Mouse (Mus musculus) liver, embryonic 15.5 days (tissue): ENCODE data around the gene Hist1h4j. TPM values are rescaled to one million over a fixed set of nuclear protein-coding genes. Genes with fewer than 3 reads are reported as not detected.
"Not testable (repeated sequence)": the region's sequence is repeated elsewhere in the genome, so short reads cannot be mapped to it uniquely, and the experiment has no call there.

ENCODE experiments used
- ATAC-seq: fragments of 200-750 bp; cut with Nextera tagmentation; 2 replicates; pipeline ENCODE4 v1.8.0; 2017; ENCODE audit warnings: moderate number of reproducible peaks, mild to moderate bottlenecking, moderate library complexity; ENCODE audit not compliant: insufficient read depth
- H3K27ac ChIP-seq: fragments of 300-500 bp; sonication (generic); replicated peaks from 2 replicates; pipeline ENCODE4 v1.5.1; 2015; ENCODE audit warnings: mild to moderate bottlenecking, inconsistent platforms
- H3K27me3 ChIP-seq: fragments of 300-500 bp; sonication (generic); 2 replicates; pipeline ENCODE4 v1.6.1; 2015; ENCODE audit warnings: mild to moderate bottlenecking, inconsistent platforms
- H3K36me3 ChIP-seq: fragments of 300-500 bp; sonication (generic); replicated peaks from 2 replicates; pipeline ENCODE4 v1.6.1; 2015; ENCODE audit warnings: moderate library complexity, mild to moderate bottlenecking, inconsistent platforms
- H3K4me1 ChIP-seq: fragments of 300-500 bp; sonication (generic); replicated peaks from 2 replicates; pipeline ENCODE4 v1.6.1; 2015; ENCODE audit warnings: inconsistent platforms
- H3K4me2 ChIP-seq: fragments of 300-500 bp; sonication (generic); 2 replicates; pipeline ENCODE4 v1.6.1; 2015; ENCODE audit warnings: moderate library complexity, mild to moderate bottlenecking, inconsistent platforms
- H3K4me3 ChIP-seq: fragments of 300-500 bp; sonication (generic); replicated peaks from 2 replicates; pipeline ENCODE4 v1.5.1; 2015; ENCODE audit warnings: mild to moderate bottlenecking, inconsistent platforms
- H3K9ac ChIP-seq: fragments of 300-500 bp; sonication (generic); 2 replicates; pipeline ENCODE4 v1.6.1; 2015; ENCODE audit warnings: moderate library complexity, mild to moderate bottlenecking, inconsistent platforms
- H3K9me3 ChIP-seq: fragments of 300-500 bp; sonication (generic); replicated peaks from 2 replicates; pipeline ENCODE4 v1.6.1; 2016; ENCODE audit warnings: inconsistent platforms
- WGBS: fragments of 180-500 bp; shearing (Covaris S2); methylation state at CpG from one replicate; pipeline ENCODE4 v1.1.7; 2015; ENCODE audit warnings: mixed read lengths; ENCODE audit not compliant: insufficient replicate concordance; 5-methylcytosine and 5-hydroxymethylcytosine counted together
- polyA plus RNA-seq: library from polyadenylated mRNA; unstranded; fragments of >200 nt; fragmentation: Nextera tagmentation; extraction: Ambion mirVana; gene quantifications from 2 replicates; pipeline ENCODE4 v1.2.1, GENCODE M21; 2015

Gene Hist1h4j
- polyA plus RNA-seq, result 0.86 and 0.88 TPM in 2 replicates

- peak within 1 kb of the TSS; percentile 63 for H3K9ac ChIP-seq
- peak; percentile 90 for ATAC-seq
- not testable (repeated sequence) for H3K27me3 ChIP-seq, H3K36me3 ChIP-seq, H3K9me3 ChIP-seq
- H3K4me2 ChIP-seq, result peak within 1 kb of the TSS; percentile 85
- peaks cover 36% of the 10 kb centered on the region for H3K4me1 ChIP-seq
- H3K27ac ChIP-seq, result peak within 1 kb of the TSS; percentile 92
- H3K4me3 ChIP-seq, result peak within 1 kb of the TSS; percentile 59
- WGBS, result under 1% methylated on average over 49 of the region's 56 CpGs
Measured at GRCm38 (mm10) chr13:21734906-21735767, at the start of gene Hist1h4j. Gene Hist1h4j (plus strand): TSS chr13:21735064.

- H3K9ac ChIP-seq, result no peak within 1 kb of the TSS
- no peaks in the 10 kb centered on the region for H3K4me1 ChIP-seq
- ATAC-seq, result no peak
Measured at GRCm38 (mm10) chr13:21697811-21698210, 37.1 kb upstream of the Hist1h4j start, which contains the start of gene Olfr1359. Gene Olfr1359 (plus strand): TSS chr13:21698111.

GRCm38 (mm10) chr13:21706669-21707068, 28.2 kb upstream of the Hist1h4j start:
- no peak overlapping the region for H3K27ac ChIP-seq
- H3K9me3 ChIP-seq, result no peaks in the 10 kb centered on the region
- H3K4me1 ChIP-seq, result peaks cover 8% of the 10 kb centered on the region
- no peak overlapping the region for H3K9ac ChIP-seq
- 49% methylated on average over 4 of the region's 4 CpGs for WGBS
- H3K36me3 ChIP-seq, result no peaks in the 10 kb centered on the region
- H3K27me3 ChIP-seq, result 0 out of 2 replicates have a peak, but pooled peaks cover 7% of the 10 kb centered on the region
- ATAC-seq, result no peak
- H3K4me3 ChIP-seq, result no peak overlapping the region
- no peak overlapping the region for H3K4me2 ChIP-seq

More at GRCm38 (mm10) chr13:21697811-21698210, 37.1 kb upstream of the Hist1h4j start, which contains the start of gene Olfr1359:
- Histone ChIP-seq H3K9me3 (no peaks in the 10 kb centered on the region), H3K36me3 (no peaks in the 10 kb centered on the region), H3K4me2 (no peak within 1 kb of the TSS), H3K27me3 (peaks cover 15% of the 10 kb centered on the region), H3K4me3 (no peak within 1 kb of the TSS), H3K27ac (no peak within 1 kb of the TSS)

GRCm38 (mm10) chr13:21710031-21710711, 24.7 kb upstream of the Hist1h4j start:
- Histone ChIP-seq H3K9ac (peak overlapping the region; percentile 63), H3K36me3 (no peaks in the 10 kb centered on the region), H3K27me3 (no peaks in the 10 kb centered on the region), H3K4me1 (peaks cover 27% of the 10 kb centered on the region), H3K27ac (peak overlapping the region; percentile 85), H3K4me2 (peak overlapping the region; percentile 84), H3K9me3 (no peaks in the 10 kb centered on the region), H3K4me3 (peak overlapping the region; percentile 72)
- ATAC-seq, result peak; percentile 74
- under 1% methylated on average over 32 of the region's 32 CpGs for WGBS

GRCm38 (mm10) chr13:21710821-21711525, 23.9 kb upstream of the Hist1h4j start:
- ATAC-seq, result peak; percentile 40
- peak overlapping the region; percentile 84 for H3K4me2 ChIP-seq
- 2% methylated on average over 22 of the region's 22 CpGs for WGBS
- peak overlapping the region; percentile 45; the same call in 1 of the 2 replicates for H3K27ac ChIP-seq
- H3K4me1 ChIP-seq, result peaks cover 32% of the 10 kb centered on the region
- H3K9me3 ChIP-seq, result no peaks in the 10 kb centered on the region
- peak overlapping the region; percentile 63 for H3K4me3 ChIP-seq
- peak overlapping the region; percentile 64 for H3K9ac ChIP-seq
- H3K27me3 ChIP-seq, result no peaks in the 10 kb centered on the region
- no peaks in the 10 kb centered on the region for H3K36me3 ChIP-seq

GRCm38 (mm10) chr13:21711698-21712097, 23.2 kb upstream of the Hist1h4j start:
- H3K27ac ChIP-seq, result peak overlapping the region; percentile 45; the same call in 1 of the 2 replicates

GRCm38 (mm10) chr13:21714725-21715124, 20.1 kb upstream of the Hist1h4j start:
- ATAC-seq, result no peak
- WGBS, result under 1% methylated on average over 7 of the region's 7 CpGs
- Histone ChIP-seq H3K4me3 (peak overlapping the region; percentile 62), H3K27ac (peak overlapping the region; percentile 95), H3K36me3 (no peaks in the 10 kb centered on the region), H3K4me1 (peaks cover 51% of the 10 kb centered on the region), H3K4me2 (peak overlapping the region; percentile 90), H3K9ac (peak overlapping the region; percentile 81), H3K27me3 (no peaks in the 10 kb centered on the region), H3K9me3 (no peaks in the 10 kb centered on the region)

More at GRCm38 (mm10) chr13:21711698-21712097, 23.2 kb upstream of the Hist1h4j start:
- peaks cover 32% of the 10 kb centered on the region for H3K4me1 ChIP-seq
- peak overlapping the region; percentile 63 for H3K4me3 ChIP-seq
- ATAC-seq, result no peak
- H3K27me3 ChIP-seq, result no peaks in the 10 kb centered on the region
- H3K4me2 ChIP-seq, result peak overlapping the region; percentile 84
- WGBS, result 13% methylated on average over 4 of the region's 4 CpGs
- H3K9me3 ChIP-seq, result no peaks in the 10 kb centered on the region
- H3K9ac ChIP-seq, result peak overlapping the region; percentile 64; the same call in 1 of the 2 replicates
- no peaks in the 10 kb centered on the region for H3K36me3 ChIP-seq

GRCm38 (mm10) chr13:21715131-21715863, 19.6 kb upstream of the Hist1h4j start:
- under 1% methylated on average over 22 of the region's 22 CpGs for WGBS
- peak; percentile 2 for ATAC-seq
- H3K9ac ChIP-seq, result peak overlapping the region; percentile 81
- H3K4me3 ChIP-seq, result peak overlapping the region; percentile 62
- H3K27me3 ChIP-seq, result no peaks in the 10 kb centered on the region
- no peaks in the 10 kb centered on the region for H3K36me3 ChIP-seq
- no peaks in the 10 kb centered on the region for H3K9me3 ChIP-seq
- peak overlapping the region; percentile 95 for H3K27ac ChIP-seq
- H3K4me2 ChIP-seq, result peak overlapping the region; percentile 90
- H3K4me1 ChIP-seq, result peaks cover 57% of the 10 kb centered on the region

- Histone ChIP-seq H3K27ac (peak within 1 kb of the TSS; percentile 95), H3K9ac (peak within 1 kb of the TSS; percentile 81), H3K4me3 (peak within 1 kb of the TSS; percentile 62), H3K4me1 (peaks cover 62% of the 10 kb centered on the region), H3K4me2 (peak within 1 kb of the TSS; percentile 90)
- 0% methylated on average over 35 of the region's 50 CpGs for WGBS
- not testable (repeated sequence) for H3K36me3 ChIP-seq, H3K9me3 ChIP-seq, H3K27me3 ChIP-seq
- ATAC-seq, result peak; percentile 81
Measured at GRCm38 (mm10) chr13:21715864-21716539, 18.9 kb upstream of the Hist1h4j start, which contains the start of the genes Hist1h2bl and Hist1h2ai. Gene Hist1h2bl (minus strand): TSS chr13:21716143. Gene Hist1h2ai (plus strand): TSS chr13:21716422.
